Mouse (Mus musculus) heart, embryonic 16.5 days (tissue): ENCODE measurements around the gene Gabbr1. TPM values are rescaled to one million over a fixed set of nuclear protein-coding genes. Genes with fewer than 3 reads are reported as not detected.

ENCODE experiments used
- ATAC-seq: fragments of 200-750 bp; cut with Nextera tagmentation; replicated peaks from 2 replicates; pipeline ENCODE4 v1.8.0; 2017; ENCODE audit warnings: moderate number of reproducible peaks; ENCODE audit not compliant: insufficient read depth, low FRiP score; ENCODE audit errors: extremely low read depth
- H3K27ac ChIP-seq: fragments of 300-500 bp; sonication (generic); 2 replicates; pipeline ENCODE4 v1.5.1; 2014; ENCODE audit warnings: mild to moderate bottlenecking, low read length, control low read depth, moderate library complexity
- H3K27me3 ChIP-seq: fragments of 300-500 bp; sonication (generic); 2 replicates; pipeline ENCODE4 v1.6.1; 2014; ENCODE audit warnings: low read length, mixed read lengths; ENCODE audit not compliant: control insufficient read depth, insufficient read depth
- H3K36me3 ChIP-seq: fragments of 300-500 bp; sonication (generic); 2 replicates; pipeline ENCODE4 v1.6.1; 2014; ENCODE audit not compliant: control insufficient read depth, insufficient read depth
- H3K4me1 ChIP-seq: fragments of 300-500 bp; sonication (generic); 2 replicates; pipeline ENCODE4 v1.6.1; 2014; ENCODE audit warnings: low read length, mixed read lengths; ENCODE audit not compliant: control insufficient read depth, insufficient read depth
- H3K4me2 ChIP-seq: fragments of 300-500 bp; sonication (generic); 2 replicates; pipeline ENCODE4 v1.6.1; 2014; ENCODE audit warnings: low read depth, mild to moderate bottlenecking, control low read depth, low read length
- H3K4me3 ChIP-seq: fragments of 300-500 bp; sonication (generic); 2 replicates; pipeline ENCODE4 v1.5.1; 2014; ENCODE audit warnings: mild to moderate bottlenecking, control low read depth, low read length
- H3K9ac ChIP-seq: fragments of 300-500 bp; sonication (generic); 2 replicates; pipeline ENCODE4 v1.6.1; 2014; ENCODE audit warnings: low read length, control low read depth
- H3K9me3 ChIP-seq: fragments of 300-500 bp; sonication (generic); replicated peaks from 2 replicates; pipeline ENCODE4 v1.6.1; 2016; ENCODE audit warnings: low read length; ENCODE audit not compliant: control insufficient read depth
- WGBS: fragments of 180-500 bp; shearing (Covaris S2); extraction: QIAGEN DNeasy Blood & Tissue Kit; methylation state at CpG from one replicate; pipeline ENCODE4 v1.1.7; 2014; 5-methylcytosine and 5-hydroxymethylcytosine counted together
- polyA plus RNA-seq: library from polyadenylated mRNA; unstranded; fragments of >200 nt; fragmentation: Nextera tagmentation; extraction: Ambion mirVana; gene quantifications from 2 replicates; pipeline ENCODE4 v1.2.1, GENCODE M21; 2015

The Gabbr1 gene
- polyA plus RNA-seq, 1 experiment from 2014 or later = 4.1 TPM

DNA sequence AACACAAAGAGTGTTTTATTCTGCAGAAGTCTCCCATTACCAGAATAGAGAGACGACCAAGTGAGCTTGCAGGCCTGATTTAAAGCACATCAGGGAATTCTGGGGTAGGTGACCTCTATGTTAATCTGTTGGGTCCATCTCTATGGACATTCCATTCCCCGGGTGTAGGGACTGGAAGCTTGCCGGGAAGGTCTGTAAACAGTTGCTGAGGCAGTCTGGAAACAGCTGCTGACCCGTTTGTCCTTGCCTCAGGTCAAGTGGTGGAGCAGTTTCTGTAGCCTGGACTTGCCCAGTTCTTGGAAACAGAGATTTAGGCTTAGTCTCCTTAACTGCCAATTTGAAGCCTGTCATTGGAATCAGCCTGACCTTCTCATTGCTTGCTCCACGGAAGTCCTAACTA is 34.4 kb downstream of the Gabbr1 start:
- H3K4me1 ChIP-seq = no peaks in the 10 kb centered on the region
- no peaks in the 10 kb centered on the region for H3K27me3 ChIP-seq
- no peak overlapping the region for H3K9ac ChIP-seq
- no peaks in the 10 kb centered on the region for H3K36me3 ChIP-seq
- no peak overlapping the region for H3K27ac ChIP-seq
- 14% methylated on average over 5 of the region's 5 CpGs for WGBS
- no peaks in the 10 kb centered on the region for H3K9me3 ChIP-seq
- no peak for ATAC-seq
- no peak overlapping the region for H3K4me3 ChIP-seq
- H3K4me2 ChIP-seq = no peak overlapping the region

DNA sequence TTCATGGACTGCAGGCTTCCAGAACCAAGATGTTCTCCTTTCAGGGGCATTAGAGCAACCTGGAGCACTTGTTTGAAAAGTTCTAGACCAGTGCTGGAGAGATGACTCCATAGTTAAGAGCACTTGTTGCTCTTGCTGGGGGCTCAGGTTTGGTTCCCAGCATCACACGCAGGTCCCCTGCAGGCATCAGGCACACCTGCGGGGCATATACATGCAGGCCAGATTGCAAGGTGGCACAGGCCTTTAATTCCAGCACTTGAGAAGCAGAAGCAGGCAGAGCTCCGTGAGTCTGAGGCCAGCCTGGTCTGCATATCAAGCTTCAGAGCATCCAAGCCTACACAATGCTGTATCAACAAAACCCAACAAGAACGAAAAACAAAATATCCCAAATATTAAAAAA is 35.9 kb downstream of the Gabbr1 start:
- no peak for ATAC-seq
- 84% methylated on average over 4 of the region's 4 CpGs for WGBS
- no peaks in the 10 kb centered on the region for H3K36me3 ChIP-seq
- no peak overlapping the region for H3K27ac ChIP-seq
- H3K9me3 ChIP-seq = no peaks in the 10 kb centered on the region
- no peaks in the 10 kb centered on the region for H3K4me1 ChIP-seq
- H3K4me2 ChIP-seq = no peak overlapping the region
- H3K27me3 ChIP-seq = no peaks in the 10 kb centered on the region
- H3K9ac ChIP-seq = no peak overlapping the region
- no peak overlapping the region for H3K4me3 ChIP-seq

DNA sequence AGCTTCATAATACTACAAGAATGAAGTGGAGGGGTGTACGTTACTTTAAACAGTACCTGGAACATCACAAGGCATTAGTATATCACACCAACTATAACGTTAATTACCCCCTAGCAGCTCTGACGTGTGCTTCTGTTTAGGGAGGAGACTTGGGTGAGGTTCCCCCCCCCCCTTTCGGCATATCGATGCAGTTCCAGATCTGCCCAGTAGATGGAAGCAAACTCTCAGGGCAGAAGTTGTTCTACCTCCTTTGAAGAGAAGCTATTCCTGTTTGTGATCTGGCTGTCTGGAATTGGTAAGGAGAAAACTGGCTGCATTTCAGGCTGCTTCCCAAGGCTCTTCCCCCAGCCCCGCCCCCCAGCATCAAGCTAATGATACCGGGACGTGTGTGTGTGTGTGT is 37.6 kb downstream of the Gabbr1 start:
- H3K4me1 ChIP-seq = no peaks in the 10 kb centered on the region
- no peak overlapping the region for H3K9ac ChIP-seq
- H3K27me3 ChIP-seq = no peaks in the 10 kb centered on the region; the same call in 1 of the 2 replicates
- H3K36me3 ChIP-seq = no peaks in the 10 kb centered on the region
- peak; percentile 72; the same call in 1 of the 2 replicates for ATAC-seq
- no peak overlapping the region for H3K4me3 ChIP-seq
- H3K9me3 ChIP-seq = no peaks in the 10 kb centered on the region
- no peak overlapping the region for H3K27ac ChIP-seq
- no peak overlapping the region for H3K4me2 ChIP-seq
- 2% methylated on average over 8 of the region's 8 CpGs for WGBS

DNA sequence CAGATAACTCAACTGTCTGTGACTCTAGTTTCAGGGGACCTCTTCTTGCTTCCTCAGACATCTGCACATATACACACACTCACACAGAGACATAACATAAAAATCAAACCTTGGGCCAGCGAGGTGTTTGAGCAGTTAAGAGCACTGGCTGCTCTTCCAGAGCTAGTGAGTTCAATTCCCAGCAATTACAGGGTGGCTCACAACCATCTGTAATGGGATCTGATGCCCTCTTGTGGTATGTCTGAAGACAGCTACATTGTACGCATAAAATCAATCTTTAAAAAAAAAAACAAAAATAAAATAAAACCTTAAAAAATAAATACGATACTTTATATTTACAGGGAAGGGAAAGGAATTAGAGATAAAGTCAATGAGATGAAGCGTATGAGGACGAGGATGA is 38.9 kb downstream of the Gabbr1 start:
- Histone ChIP-seq H3K4me2 (no peak overlapping the region), H3K27me3 (no peaks in the 10 kb centered on the region; the same call in 1 of the 2 replicates), H3K4me1 (no peaks in the 10 kb centered on the region), H3K9me3 (no peaks in the 10 kb centered on the region), H3K4me3 (no peak overlapping the region), H3K9ac (no peak overlapping the region), H3K36me3 (no peaks in the 10 kb centered on the region), H3K27ac (no peak overlapping the region)
- 62% methylated on average over 5 of the region's 5 CpGs for WGBS
- ATAC-seq = no peak

DNA sequence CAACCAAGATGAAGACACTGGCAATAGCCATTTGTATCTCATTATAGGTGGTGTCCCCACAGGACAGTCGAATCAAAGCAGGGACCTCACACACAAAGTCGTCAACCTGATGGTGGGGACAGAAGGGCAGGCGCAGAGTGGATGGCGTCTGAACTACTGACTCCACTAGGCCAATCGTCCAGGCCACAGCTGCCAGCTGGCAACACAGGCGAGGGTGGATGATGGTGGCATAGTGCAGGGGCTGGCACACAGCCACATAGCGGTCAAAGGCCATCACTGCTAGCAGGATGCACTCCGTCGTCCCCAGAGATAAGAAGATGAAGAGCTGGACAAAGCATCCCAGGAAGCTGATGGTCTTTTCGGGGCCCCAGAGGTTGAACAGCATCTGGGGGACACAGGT is 39.8 kb downstream of the Gabbr1 start:
- Histone ChIP-seq H3K4me3 (no peak overlapping the region), H3K36me3 (no peaks in the 10 kb centered on the region), H3K9me3 (no peaks in the 10 kb centered on the region), H3K4me1 (no peaks in the 10 kb centered on the region), H3K27ac (no peak overlapping the region), H3K9ac (no peak overlapping the region), H3K27me3 (no peaks in the 10 kb centered on the region; the same call in 1 of the 2 replicates), H3K4me2 (no peak overlapping the region)
- no peak for ATAC-seq
- WGBS = 52% methylated on average over 10 of the region's 10 CpGs

DNA sequence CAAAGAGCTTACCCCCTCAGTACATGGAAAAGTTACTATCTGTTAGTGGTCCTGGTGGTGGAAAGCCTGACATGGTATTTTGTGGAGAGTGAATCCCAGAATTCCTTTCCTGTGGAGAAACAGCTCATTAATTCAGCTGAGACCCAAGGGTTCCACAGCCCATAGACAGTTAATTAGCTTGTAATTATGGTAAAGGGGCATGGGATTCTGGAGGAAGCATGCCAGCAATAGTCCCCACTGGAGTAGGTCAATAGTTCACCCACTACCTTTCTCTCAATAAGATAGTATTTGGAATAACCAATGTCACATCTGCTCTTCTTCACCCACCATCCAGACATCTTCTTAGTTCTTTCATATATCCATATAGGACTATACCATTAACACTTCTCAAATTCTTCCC is 42.6 kb downstream of the Gabbr1 start, which contains the start of gene Olfr90:
Gene Olfr90, minus strand, starts transcription at position 101 of the 400 bp plus-strand sequence.
- ATAC-seq = no peak
- no peak within 1 kb of the TSS for H3K27ac ChIP-seq

DNA sequence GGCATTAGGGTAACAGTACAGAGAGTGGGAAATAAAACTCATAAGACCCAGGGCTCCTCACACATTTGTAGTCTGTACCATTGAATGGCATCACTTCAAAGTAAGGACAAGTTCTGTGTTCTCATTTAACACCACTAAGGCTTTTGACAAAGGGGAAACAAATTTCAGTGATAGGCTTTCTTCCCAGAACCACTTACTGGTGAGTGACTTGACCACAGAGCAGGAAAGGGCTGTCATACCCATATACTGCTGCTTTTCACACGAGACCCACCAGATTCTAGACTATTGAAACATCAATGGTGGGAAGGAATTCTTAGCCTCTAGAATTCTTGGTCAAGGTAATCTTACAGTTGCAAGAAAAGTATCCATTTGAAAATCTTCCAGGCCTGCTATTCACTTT is 46.4 kb downstream of the Gabbr1 start:
- H3K27ac ChIP-seq = no peak overlapping the region
- no peaks in the 10 kb centered on the region; the same call in 1 of the 2 replicates for H3K27me3 ChIP-seq
- no peak overlapping the region for H3K9ac ChIP-seq
- no peak overlapping the region for H3K4me3 ChIP-seq
- no peaks in the 10 kb centered on the region for H3K9me3 ChIP-seq
- no peaks in the 10 kb centered on the region for H3K4me1 ChIP-seq
- H3K36me3 ChIP-seq = no peaks in the 10 kb centered on the region
- ATAC-seq = no peak
- no peak overlapping the region for H3K4me2 ChIP-seq
- WGBS = 63% methylated on average over 1 of the region's 1 CpGs

More for the DNA sequence above, 42.6 kb downstream of the Gabbr1 start, which contains the start of gene Olfr90:
- no peaks in the 10 kb centered on the region; the same call in 1 of the 2 replicates for H3K27me3 ChIP-seq
- no peak within 1 kb of the TSS for H3K4me2 ChIP-seq
- no peak within 1 kb of the TSS for H3K9ac ChIP-seq
- H3K4me3 ChIP-seq = no peak within 1 kb of the TSS
- H3K4me1 ChIP-seq = no peaks in the 10 kb centered on the region
- H3K9me3 ChIP-seq = no peaks in the 10 kb centered on the region
- no peaks in the 10 kb centered on the region for H3K36me3 ChIP-seq

DNA sequence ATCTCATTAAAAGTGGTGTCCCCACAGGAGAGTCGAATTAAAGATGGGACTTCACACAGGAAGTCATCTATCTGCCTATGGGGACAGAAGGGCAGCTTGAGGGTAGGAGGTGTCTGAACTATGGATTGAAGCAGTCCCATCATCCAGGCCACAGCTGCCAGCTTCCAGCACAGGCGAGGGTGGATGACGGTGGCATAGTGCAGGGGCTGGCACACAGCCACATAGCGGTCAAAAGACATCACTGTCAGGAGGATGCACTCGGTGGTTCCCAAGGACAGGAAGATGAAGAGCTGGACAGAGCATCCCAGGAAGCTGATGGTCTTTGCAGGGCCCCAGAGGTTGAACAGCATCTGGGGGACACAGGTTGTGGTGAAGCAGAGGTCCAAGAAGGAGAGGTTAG is 47.5 kb downstream of the Gabbr1 start:
- H3K27me3 ChIP-seq = no peaks in the 10 kb centered on the region
- ATAC-seq = no peak
- no peaks in the 10 kb centered on the region for H3K4me1 ChIP-seq
- no peaks in the 10 kb centered on the region for H3K9me3 ChIP-seq
- no peaks in the 10 kb centered on the region for H3K36me3 ChIP-seq
- no peak overlapping the region for H3K4me3 ChIP-seq
- H3K27ac ChIP-seq = no peak overlapping the region
- 72% methylated on average over 5 of the region's 5 CpGs for WGBS
- no peak overlapping the region for H3K9ac ChIP-seq
- no peak overlapping the region for H3K4me2 ChIP-seq

DNA sequence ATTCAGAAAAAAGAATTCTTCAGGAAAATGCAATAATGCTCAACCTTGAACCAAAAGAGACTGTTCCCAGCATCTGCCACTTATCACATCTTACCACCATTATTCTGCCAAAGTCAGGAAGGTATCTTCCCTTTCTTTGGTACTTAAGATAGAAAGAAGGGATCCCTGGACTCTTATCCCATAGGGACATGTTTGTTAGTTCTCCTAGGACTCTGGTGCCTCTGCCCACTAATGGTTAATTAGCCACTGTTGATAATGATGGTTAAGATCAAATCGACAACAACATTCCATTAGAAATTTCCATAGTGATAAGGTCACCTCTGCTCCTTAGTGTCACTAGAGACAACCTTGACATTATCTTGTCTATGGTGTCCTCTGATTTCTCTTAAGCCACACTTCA is 52.4 kb downstream of the Gabbr1 start, which contains the start of gene Olfr91:
Gene Olfr91, minus strand, starts transcription at position 101 of the 400 bp plus-strand sequence.
- Histone ChIP-seq H3K27ac (no peak within 1 kb of the TSS), H3K4me1 (no peaks in the 10 kb centered on the region), H3K4me2 (no peak within 1 kb of the TSS), H3K27me3 (no peaks in the 10 kb centered on the region), H3K4me3 (no peak within 1 kb of the TSS), H3K36me3 (no peaks in the 10 kb centered on the region), H3K9ac (no peak within 1 kb of the TSS), H3K9me3 (no peaks in the 10 kb centered on the region)
- ATAC-seq = no peak
- 92% methylated on average over 1 of the region's 1 CpGs for WGBS
